Mouse (Mus musculus): ENCODE measurements at regions not wholly inside any gene's neighbourhood (a gene's known extent, or its start where the extent isn't known, plus 50 kb on each side); places are given as distances from the start of the nearest gene placed in this dataset.

GRCm38 (mm10) chr13:83955701-83956100 lies 266.4 kb upstream of the Tmem161b start:
- TF ChIP-seq CTCF (IDR thresholded peaks at IDR 0.05; ENCODE audit: insufficient read depth, low read length) (no peak), POLR2A (IDR thresholded peaks at IDR 0.05; ENCODE audit: borderline replicate concordance, extremely low read depth, low read depth, low read length) (no peak)
